Mouse (Mus musculus): ENCODE data around the gene Galnt17. TPM values are rescaled to one million over a fixed set of nuclear protein-coding genes. Genes with fewer than 3 reads are reported as not detected.

Galnt17 gene
- polyA plus RNA-seq (2015; fragmentation: Nextera tagmentation; extraction: Ambion mirVana) = 0.65 and 0.81 TPM in 2 replicates

DNA sequence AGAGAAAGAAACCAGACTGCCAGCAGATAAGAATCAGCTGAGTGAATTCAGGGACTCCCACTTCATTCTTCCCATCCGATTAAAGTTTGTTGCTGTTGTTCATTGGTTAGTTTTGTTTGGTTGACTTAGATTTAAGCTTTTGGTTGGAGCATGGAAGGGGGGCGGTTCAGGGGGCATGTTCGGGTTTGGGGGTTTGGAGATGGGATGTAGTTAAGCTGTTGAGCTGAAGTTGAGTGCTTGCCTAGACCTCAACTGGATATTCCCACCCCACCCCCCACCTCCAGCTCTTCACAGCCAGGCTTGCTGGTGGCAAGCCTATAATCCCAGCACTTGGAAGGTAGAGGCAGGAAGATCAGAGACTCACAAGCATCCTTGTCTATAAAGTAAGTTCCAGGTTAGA lies at the start of gene Galnt17:
Galnt17 (minus strand) TSS at position 101 of the 400 bp plus-strand sequence.
- H3K4me3 ChIP-seq (ENCODE audit: low read depth, low read length) = peak within 1 kb of the TSS; percentile 55
- DNase-seq (ENCODE audit: low spot score) = no peak
- peak within 1 kb of the TSS; percentile 55 for H3K9ac ChIP-seq (ENCODE audit: low read length)

DNA sequence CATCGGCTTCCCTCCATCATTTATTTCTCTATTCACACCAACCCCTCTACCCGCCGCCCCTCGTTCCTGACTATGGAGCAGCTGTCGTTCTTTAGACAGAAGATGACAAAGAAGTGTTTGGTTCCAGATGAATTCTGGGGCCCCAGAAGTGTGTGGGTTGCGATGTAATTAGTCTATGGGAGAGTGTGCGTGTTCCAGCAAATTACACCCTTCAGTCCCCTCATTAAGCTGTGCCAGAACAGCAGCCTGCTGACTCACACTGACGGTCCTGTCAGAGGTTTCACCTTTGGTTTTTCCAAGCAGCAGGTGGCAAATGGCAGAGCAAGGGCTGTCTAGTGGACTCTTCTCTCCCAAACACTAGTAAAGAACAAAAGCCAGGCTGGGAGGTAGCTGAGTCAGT lies 26.2 kb upstream of the Galnt17 start:
- H3K36me3 ChIP-seq (ENCODE audit: control insufficient read depth, insufficient read depth, low read length) = no peaks in the 10 kb centered on the region
- no peak for ATAC-seq (ENCODE audit: low FRiP score, low TSS enrichment)

More for the DNA sequence above, at the start of gene Galnt17:
- no peak for ATAC-seq (ENCODE audit: low FRiP score, low TSS enrichment)
- H3K36me3 ChIP-seq (ENCODE audit: control insufficient read depth, insufficient read depth, low read length) = no peaks in the 10 kb centered on the region
- H3K9me3 ChIP-seq (ENCODE audit: control insufficient read depth, low read length) = no peaks in the 10 kb centered on the region
- peak within 1 kb of the TSS; percentile 65 for H3K27ac ChIP-seq (replicated peaks)
- peaks cover 3% of the 10 kb centered on the region; the same call in 1 of the 2 replicates for H3K27me3 ChIP-seq (ENCODE audit: control insufficient read depth, insufficient read depth, low read length)
- H3K4me2 ChIP-seq (replicated peaks; ENCODE audit: low read depth) = peak within 1 kb of the TSS; percentile 76
- no peak for TF ChIP-seq EP300 (optimal IDR thresholded peaks at IDR 0.05)
- no peak for TF ChIP-seq CTCF (IDR thresholded peaks at IDR 0.05; ENCODE audit: low read depth)
- 58% methylated on average over 3 of the region's 3 CpGs for WGBS
- H3K4me1 ChIP-seq (replicated peaks; ENCODE audit: control insufficient read depth, insufficient read depth) = no peaks in the 10 kb centered on the region

DNA sequence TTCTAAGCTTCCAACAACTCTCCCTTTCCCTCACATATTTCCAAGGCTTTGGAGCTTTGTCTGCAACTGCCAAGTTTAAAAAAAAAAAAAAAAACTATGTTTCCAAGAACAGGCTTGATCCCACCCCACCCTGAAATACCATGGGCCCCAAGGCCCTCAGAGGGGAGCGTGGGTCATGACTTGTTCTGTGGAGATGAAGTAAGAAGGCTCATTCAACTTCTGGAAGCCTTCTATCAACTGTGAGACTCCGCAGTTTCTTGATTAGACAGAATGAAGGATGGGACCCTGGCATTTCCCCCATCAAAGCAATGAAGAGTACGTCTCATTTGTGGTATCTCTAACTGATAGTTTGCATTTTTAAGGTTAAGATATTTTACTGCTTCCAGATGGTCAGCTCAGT lies 13.0 kb upstream of the Galnt17 start:
- Histone ChIP-seq H3K27me3 (ENCODE audit: control insufficient read depth, insufficient read depth, low read length) (no peaks in the 10 kb centered on the region), H3K9ac (ENCODE audit: low read length) (no peak overlapping the region), H3K36me3 (ENCODE audit: control insufficient read depth, insufficient read depth, low read length) (no peaks in the 10 kb centered on the region), H3K4me1 (replicated peaks; ENCODE audit: control insufficient read depth, insufficient read depth) (no peaks in the 10 kb centered on the region), H3K4me2 (replicated peaks; ENCODE audit: low read depth) (no peak overlapping the region), H3K27ac (replicated peaks) (no peak overlapping the region), H3K4me3 (ENCODE audit: low read depth, low read length) (no peak overlapping the region), H3K9me3 (ENCODE audit: control insufficient read depth, low read length) (no peaks in the 10 kb centered on the region)
- ATAC-seq (ENCODE audit: low FRiP score, low TSS enrichment) (no peak), DNase-seq (ENCODE audit: low spot score) (no peak)
- 37% methylated on average over 3 of the region's 3 CpGs for WGBS
- no peak for TF ChIP-seq CTCF (IDR thresholded peaks at IDR 0.05; ENCODE audit: low read depth)
- TF ChIP-seq EP300 (optimal IDR thresholded peaks at IDR 0.05) = no peak

More for the DNA sequence above, 26.2 kb upstream of the Galnt17 start:
- 78% methylated on average over 8 of the region's 8 CpGs for WGBS
- no peak overlapping the region for H3K4me3 ChIP-seq (ENCODE audit: low read depth, low read length)
- H3K27ac ChIP-seq (replicated peaks) = no peak overlapping the region
- TF ChIP-seq EP300 (optimal IDR thresholded peaks at IDR 0.05) = no peak
- TF ChIP-seq CTCF (IDR thresholded peaks at IDR 0.05; ENCODE audit: low read depth) = no peak
- no peak for DNase-seq (ENCODE audit: low spot score)
- H3K27me3 ChIP-seq (ENCODE audit: control insufficient read depth, insufficient read depth, low read length) = no peaks in the 10 kb centered on the region
- no peaks in the 10 kb centered on the region for H3K9me3 ChIP-seq (ENCODE audit: control insufficient read depth, low read length)
- H3K9ac ChIP-seq (ENCODE audit: low read length) = no peak overlapping the region
- H3K4me1 ChIP-seq (replicated peaks; ENCODE audit: control insufficient read depth, insufficient read depth) = no peaks in the 10 kb centered on the region
- no peak overlapping the region for H3K4me2 ChIP-seq (replicated peaks; ENCODE audit: low read depth)

GRCm38 (mm10) chr5:131319605-131320004 lies 11.3 kb upstream of the Galnt17 start:
- Histone ChIP-seq H3K9ac (ENCODE audit: low read length) (no peak overlapping the region), H3K4me2 (replicated peaks; ENCODE audit: low read depth) (no peak overlapping the region), H3K27ac (replicated peaks) (no peak overlapping the region), H3K9me3 (ENCODE audit: control insufficient read depth, low read length) (no peaks in the 10 kb centered on the region), H3K36me3 (ENCODE audit: control insufficient read depth, insufficient read depth, low read length) (no peaks in the 10 kb centered on the region), H3K27me3 (ENCODE audit: control insufficient read depth, insufficient read depth, low read length) (no peaks in the 10 kb centered on the region), H3K4me1 (replicated peaks; ENCODE audit: control insufficient read depth, insufficient read depth) (no peaks in the 10 kb centered on the region), H3K4me3 (ENCODE audit: low read depth, low read length) (no peak overlapping the region)
- ATAC-seq (ENCODE audit: low FRiP score, low TSS enrichment) (no peak), DNase-seq (ENCODE audit: low spot score) (no peak)
- TF ChIP-seq EP300 (optimal IDR thresholded peaks at IDR 0.05) (no peak), CTCF (IDR thresholded peaks at IDR 0.05; ENCODE audit: low read depth) (no peak)
- WGBS = 32% methylated on average over 3 of the region's 3 CpGs

- Histone ChIP-seq H3K27ac (replicated peaks) (no peak overlapping the region), H3K9me3 (ENCODE audit: control insufficient read depth, low read length) (no peaks in the 10 kb centered on the region), H3K4me2 (replicated peaks; ENCODE audit: low read depth) (no peak overlapping the region), H3K4me1 (replicated peaks; ENCODE audit: control insufficient read depth, insufficient read depth) (no peaks in the 10 kb centered on the region), H3K36me3 (ENCODE audit: control insufficient read depth, insufficient read depth, low read length) (no peaks in the 10 kb centered on the region), H3K9ac (ENCODE audit: low read length) (no peak overlapping the region), H3K4me3 (ENCODE audit: low read depth, low read length) (no peak overlapping the region), H3K27me3 (ENCODE audit: control insufficient read depth, insufficient read depth, low read length) (no peaks in the 10 kb centered on the region)
- no peak for TF ChIP-seq EP300 (optimal IDR thresholded peaks at IDR 0.05)
- no peak for TF ChIP-seq CTCF (IDR thresholded peaks at IDR 0.05; ENCODE audit: low read depth)
- no peak for ATAC-seq (ENCODE audit: low FRiP score, low TSS enrichment)
- WGBS = 35% methylated on average over 2 of the region's 2 CpGs
- DNase-seq (ENCODE audit: low spot score) = no peak
These were observed 10.8 kb upstream of the Galnt17 start for GRCm38 (mm10) chr5:131319141-131319540.

DNA sequence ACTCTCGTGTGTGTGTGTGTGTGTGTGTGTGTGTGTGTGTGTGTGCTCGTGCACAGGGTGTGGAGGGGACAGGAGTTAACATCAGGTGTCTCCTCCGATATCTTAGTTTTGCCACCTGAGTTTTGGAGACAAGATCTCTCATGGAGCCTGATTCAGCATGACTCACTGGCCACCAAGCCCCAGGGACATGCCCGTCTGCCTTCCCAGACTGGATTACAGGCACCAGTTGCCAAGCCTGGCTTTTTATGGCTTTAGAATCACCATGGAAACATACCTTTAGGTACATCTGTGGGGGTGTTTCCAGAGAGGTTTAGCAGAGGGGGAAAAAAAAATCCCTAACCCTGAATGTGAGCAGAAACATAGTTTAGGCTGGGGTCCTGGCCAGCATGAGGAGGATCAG lies 6.7 kb upstream of the Galnt17 start:
- WGBS = 82% methylated on average over 4 of the region's 4 CpGs
- ATAC-seq (ENCODE audit: low FRiP score, low TSS enrichment) (no peak), DNase-seq (ENCODE audit: low spot score) (no peak)
- H3K9ac ChIP-seq (ENCODE audit: low read length) = no peak overlapping the region
- H3K4me3 ChIP-seq (ENCODE audit: low read depth, low read length) = no peak overlapping the region
- H3K9me3 ChIP-seq (ENCODE audit: control insufficient read depth, low read length) = no peaks in the 10 kb centered on the region
- no peaks in the 10 kb centered on the region for H3K4me1 ChIP-seq (replicated peaks; ENCODE audit: control insufficient read depth, insufficient read depth)
- no peak overlapping the region for H3K27ac ChIP-seq (replicated peaks)
- TF ChIP-seq EP300 (optimal IDR thresholded peaks at IDR 0.05) = no peak
- no peak for TF ChIP-seq CTCF (IDR thresholded peaks at IDR 0.05; ENCODE audit: low read depth)
- no peak overlapping the region for H3K4me2 ChIP-seq (replicated peaks; ENCODE audit: low read depth)
- H3K27me3 ChIP-seq (ENCODE audit: control insufficient read depth, insufficient read depth, low read length) = no peaks in the 10 kb centered on the region
- no peaks in the 10 kb centered on the region for H3K36me3 ChIP-seq (ENCODE audit: control insufficient read depth, insufficient read depth, low read length)

Data from stomach, postnatal 0 days (tissue).